Mouse (Mus musculus) liver, adult 2 months (tissue): ENCODE measurements at regions not wholly inside any gene's neighbourhood (a gene's known extent, or its start where the extent isn't known, plus 50 kb on each side); places are given as distances from the start of the nearest gene placed in this dataset.

Experiments used
- CTCF ChIP-seq: fragments of 200-500 bp; IDR thresholded peaks from 2 replicates; pipeline ENCODE4 v1.5.1; 2011; ENCODE audit warnings: low read depth, low read length, control low read depth
- POLR2A ChIP-seq: fragments of 200-500 bp; IDR thresholded peaks from 2 replicates; pipeline ENCODE4 v1.6.1; 2011; ENCODE audit warnings: low read length, control low read depth; ENCODE audit not compliant: insufficient read depth; ENCODE audit errors: extremely low read depth

- TF ChIP-seq POLR2A (no peak), CTCF (no peak)
Observed at GRCm38 (mm10) chr1:151128955-151129354, 53.4 kb upstream of the Gm47985 start.
